Mouse (Mus musculus): ENCODE data around the gene Enpp1. TPM values are rescaled to one million over a fixed set of nuclear protein-coding genes. Genes with fewer than 3 reads are reported as not detected.

Enpp1 gene
- polyA plus RNA-seq, 1 experiment from 2014 or later = 4.5 TPM

DNA sequence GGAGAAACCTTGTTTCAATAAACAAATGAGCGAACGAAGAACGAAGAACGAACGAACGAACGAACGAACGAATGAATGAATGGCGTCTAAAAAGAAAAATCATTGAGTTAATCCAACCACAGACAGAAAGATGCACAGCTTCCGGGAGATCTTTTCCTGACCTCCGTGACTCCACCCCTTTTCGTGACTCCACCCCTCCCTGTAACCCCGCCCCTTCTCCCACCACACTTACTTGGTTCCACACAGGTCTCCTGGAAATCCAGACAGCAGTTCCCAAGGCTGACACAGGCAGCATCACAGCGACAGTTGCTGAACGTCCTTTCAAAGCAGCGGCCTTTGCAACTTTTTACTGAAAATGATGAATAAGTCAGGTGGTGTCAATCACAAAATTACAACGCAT is 34.3 kb downstream of the Enpp1 start:
- 91% methylated on average over 18 of the region's 18 CpGs for WGBS
- Histone ChIP-seq H3K9me3 (ENCODE audit: control insufficient read depth, low read length) (no peaks in the 10 kb centered on the region), H3K4me2 (replicated peaks; ENCODE audit: low read depth) (no peak overlapping the region), H3K27ac (replicated peaks) (no peak overlapping the region), H3K4me3 (ENCODE audit: low read depth, low read length) (no peak overlapping the region), H3K4me1 (replicated peaks; ENCODE audit: control insufficient read depth, insufficient read depth) (no peaks in the 10 kb centered on the region), H3K27me3 (ENCODE audit: control insufficient read depth, insufficient read depth, low read length) (no peaks in the 10 kb centered on the region), H3K36me3 (ENCODE audit: control insufficient read depth, insufficient read depth, low read length) (no peaks in the 10 kb centered on the region), H3K9ac (ENCODE audit: low read length) (no peak overlapping the region)
- TF ChIP-seq CTCF (IDR thresholded peaks at IDR 0.05; ENCODE audit: low read depth) = no peak
- TF ChIP-seq EP300 (optimal IDR thresholded peaks at IDR 0.05) = no peak
- DNase-seq (ENCODE audit: low spot score) (no peak), ATAC-seq (ENCODE audit: low FRiP score, low TSS enrichment) (no peak)

DNA sequence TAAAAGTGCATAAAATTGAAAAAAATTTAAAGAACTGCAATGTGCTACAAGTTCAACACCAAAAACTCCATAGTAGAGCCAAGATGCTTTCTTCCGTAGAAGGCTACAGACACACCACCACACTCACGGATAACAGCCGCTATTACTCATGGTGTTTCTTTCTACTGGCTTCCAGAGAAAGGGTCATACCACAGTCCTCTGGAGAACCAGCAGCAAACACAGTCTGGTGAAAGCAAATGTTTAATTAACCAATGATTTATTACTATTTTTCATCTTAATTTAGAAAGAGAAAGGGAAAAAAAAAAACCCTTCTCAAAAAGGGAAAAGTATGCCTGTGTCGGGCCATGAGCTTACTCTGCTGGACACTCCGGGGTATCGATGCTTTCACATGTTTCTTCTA is 37.7 kb downstream of the Enpp1 start:
- no peaks in the 10 kb centered on the region for H3K4me1 ChIP-seq (replicated peaks; ENCODE audit: control insufficient read depth, insufficient read depth)
- ATAC-seq (ENCODE audit: low FRiP score, low TSS enrichment) (no peak), DNase-seq (ENCODE audit: low spot score) (no peak)
- H3K27me3 ChIP-seq (ENCODE audit: control insufficient read depth, insufficient read depth, low read length) = no peaks in the 10 kb centered on the region
- H3K36me3 ChIP-seq (ENCODE audit: control insufficient read depth, insufficient read depth, low read length) = no peaks in the 10 kb centered on the region
- H3K9ac ChIP-seq (ENCODE audit: low read length) = no peak overlapping the region
- no peak overlapping the region for H3K4me3 ChIP-seq (ENCODE audit: low read depth, low read length)
- H3K9me3 ChIP-seq (ENCODE audit: control insufficient read depth, low read length) = no peaks in the 10 kb centered on the region
- H3K4me2 ChIP-seq (replicated peaks; ENCODE audit: low read depth) = no peak overlapping the region
- WGBS = 64% methylated on average over 6 of the region's 6 CpGs
- TF ChIP-seq CTCF (IDR thresholded peaks at IDR 0.05; ENCODE audit: low read depth) (no peak), EP300 (optimal IDR thresholded peaks at IDR 0.05) (no peak)
- H3K27ac ChIP-seq (replicated peaks) = no peak overlapping the region

DNA sequence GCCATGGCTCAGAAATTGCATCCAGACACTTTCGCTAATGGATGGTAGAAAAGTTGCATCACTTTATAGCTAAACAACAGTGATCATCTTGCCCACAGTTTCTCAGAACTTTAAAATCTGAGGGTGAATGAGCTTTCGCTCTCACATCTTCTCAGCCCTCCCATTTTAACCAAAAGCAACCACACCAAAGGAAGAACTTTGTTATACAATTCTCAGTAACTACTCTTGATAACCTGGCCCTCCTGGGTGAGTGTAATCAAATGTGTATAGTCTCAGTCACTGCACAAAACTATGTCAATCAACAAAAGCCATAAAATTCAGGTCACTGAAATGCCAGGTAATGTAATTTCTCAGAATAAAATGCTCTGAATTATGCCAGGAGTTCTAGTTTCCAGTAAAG is 39.0 kb downstream of the Enpp1 start:
- Histone ChIP-seq H3K4me1 (replicated peaks; ENCODE audit: control insufficient read depth, insufficient read depth) (no peaks in the 10 kb centered on the region), H3K4me3 (ENCODE audit: low read depth, low read length) (no peak overlapping the region), H3K9me3 (ENCODE audit: control insufficient read depth, low read length) (no peaks in the 10 kb centered on the region), H3K4me2 (replicated peaks; ENCODE audit: low read depth) (no peak overlapping the region), H3K27me3 (ENCODE audit: control insufficient read depth, insufficient read depth, low read length) (no peaks in the 10 kb centered on the region), H3K27ac (replicated peaks) (no peak overlapping the region), H3K9ac (ENCODE audit: low read length) (no peak overlapping the region), H3K36me3 (ENCODE audit: control insufficient read depth, insufficient read depth, low read length) (no peaks in the 10 kb centered on the region)
- WGBS = 97% methylated on average over 2 of the region's 2 CpGs
- TF ChIP-seq CTCF (IDR thresholded peaks at IDR 0.05; ENCODE audit: low read depth) = no peak
- no peak for TF ChIP-seq EP300 (optimal IDR thresholded peaks at IDR 0.05)
- DNase-seq (ENCODE audit: low spot score) (no peak), ATAC-seq (ENCODE audit: low FRiP score, low TSS enrichment) (no peak)

DNA sequence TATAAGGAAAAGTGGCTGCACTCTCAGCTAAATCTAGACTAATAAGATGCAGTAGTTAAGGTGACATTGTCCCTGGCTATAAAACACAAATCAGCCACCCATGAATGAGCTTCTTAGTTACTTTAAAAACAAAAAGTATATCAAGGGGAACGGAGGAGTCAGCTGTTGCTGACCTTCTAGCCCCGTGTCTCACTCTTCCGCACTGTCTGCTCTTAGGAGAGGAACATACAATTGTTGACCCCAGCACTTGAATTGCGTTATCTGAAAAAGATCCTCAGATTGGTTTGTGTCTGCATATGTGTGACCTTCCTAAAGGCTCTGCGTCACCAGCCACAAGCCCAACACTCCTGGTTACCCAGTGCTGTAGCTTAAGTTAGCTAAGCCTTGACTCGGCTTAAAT is 41.4 kb downstream of the Enpp1 start:
- Histone ChIP-seq H3K36me3 (ENCODE audit: control insufficient read depth, insufficient read depth, low read length) (no peaks in the 10 kb centered on the region), H3K9ac (ENCODE audit: low read length) (no peak overlapping the region), H3K4me2 (replicated peaks; ENCODE audit: low read depth) (no peak overlapping the region), H3K9me3 (ENCODE audit: control insufficient read depth, low read length) (no peaks in the 10 kb centered on the region), H3K27ac (replicated peaks) (no peak overlapping the region), H3K4me1 (replicated peaks; ENCODE audit: control insufficient read depth, insufficient read depth) (no peaks in the 10 kb centered on the region), H3K4me3 (ENCODE audit: low read depth, low read length) (no peak overlapping the region), H3K27me3 (ENCODE audit: control insufficient read depth, insufficient read depth, low read length) (no peaks in the 10 kb centered on the region)
- 92% methylated on average over 6 of the region's 6 CpGs for WGBS
- TF ChIP-seq CTCF (IDR thresholded peaks at IDR 0.05; ENCODE audit: low read depth) (no peak), EP300 (optimal IDR thresholded peaks at IDR 0.05) (no peak)
- DNase-seq (ENCODE audit: low spot score) = no peak
- ATAC-seq (ENCODE audit: low FRiP score, low TSS enrichment) = no peak

GRCm38 (mm10) chr10:24650990-24651569 is 60.9 kb downstream of the Enpp1 start:
- Histone ChIP-seq H3K9ac (ENCODE audit: low read length) (no peak overlapping the region), H3K4me2 (replicated peaks; ENCODE audit: low read depth) (no peak overlapping the region), H3K36me3 (ENCODE audit: control insufficient read depth, insufficient read depth, low read length) (no peaks in the 10 kb centered on the region), H3K27me3 (ENCODE audit: control insufficient read depth, insufficient read depth, low read length) (no peaks in the 10 kb centered on the region), H3K4me3 (ENCODE audit: low read depth, low read length) (no peak overlapping the region), H3K9me3 (ENCODE audit: control insufficient read depth, low read length) (no peaks in the 10 kb centered on the region), H3K4me1 (replicated peaks; ENCODE audit: control insufficient read depth, insufficient read depth) (no peaks in the 10 kb centered on the region), H3K27ac (replicated peaks) (no peak overlapping the region)
- TF ChIP-seq CTCF (IDR thresholded peaks at IDR 0.05; ENCODE audit: low read depth) (no peak), EP300 (optimal IDR thresholded peaks at IDR 0.05) (no peak)
- no peak for ATAC-seq (ENCODE audit: low FRiP score, low TSS enrichment)
- 88% methylated on average over 11 of the region's 11 CpGs for WGBS
- DNase-seq (ENCODE audit: low spot score) = no peak

- no peak overlapping the region for H3K27ac ChIP-seq (replicated peaks)
- no peak overlapping the region for H3K4me2 ChIP-seq (replicated peaks; ENCODE audit: low read depth)
- WGBS = 55% methylated on average over 6 of the region's 6 CpGs
- no peak overlapping the region for H3K4me3 ChIP-seq (ENCODE audit: low read depth, low read length)
- no peak for ATAC-seq (ENCODE audit: low FRiP score, low TSS enrichment)
- no peaks in the 10 kb centered on the region for H3K9me3 ChIP-seq (ENCODE audit: control insufficient read depth, low read length)
- no peak overlapping the region for H3K9ac ChIP-seq (ENCODE audit: low read length)
- no peaks in the 10 kb centered on the region for H3K4me1 ChIP-seq (replicated peaks; ENCODE audit: control insufficient read depth, insufficient read depth)
- TF ChIP-seq CTCF (IDR thresholded peaks at IDR 0.05; ENCODE audit: low read depth) = no peak
- TF ChIP-seq EP300 (optimal IDR thresholded peaks at IDR 0.05) = no peak
- no peaks in the 10 kb centered on the region for H3K27me3 ChIP-seq (ENCODE audit: control insufficient read depth, insufficient read depth, low read length)
- H3K36me3 ChIP-seq (ENCODE audit: control insufficient read depth, insufficient read depth, low read length) = no peaks in the 10 kb centered on the region
- no peak for DNase-seq (ENCODE audit: low spot score)
Observed at GRCm38 (mm10) chr10:24647996-24648738, 63.8 kb downstream of the Enpp1 start.

All from stomach, postnatal 0 days (tissue).